7 mouse cellular contexts compared by ENCODE assay signal in the genomic region with DNA sequence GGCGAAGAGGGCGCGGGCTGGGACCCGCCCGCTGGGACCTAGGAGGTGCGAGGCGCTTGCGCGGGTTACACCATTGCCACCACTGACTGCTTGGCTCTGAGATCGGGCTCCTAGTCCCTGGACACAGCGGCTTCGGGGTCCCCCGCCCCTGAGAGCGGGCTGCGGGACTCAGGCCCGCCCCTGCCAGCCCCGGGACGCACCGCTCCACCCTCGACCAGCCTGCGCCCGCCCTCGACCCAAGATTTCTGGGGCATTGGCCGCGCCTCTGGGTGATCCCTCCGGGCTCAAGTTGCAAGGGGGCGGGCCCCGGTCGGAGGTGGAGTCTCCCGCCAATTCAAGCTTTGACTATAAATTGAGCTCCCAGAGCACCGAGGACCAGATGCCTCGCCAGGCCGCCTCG. TPM values are rescaled to one million over a fixed set of nuclear protein-coding genes. Genes with fewer than 3 reads are reported as not detected.
DNase-seq lines count a peak whose midpoint lies in the region.

A gene (plus strand): TSS at position 216 of the 400 bp plus-strand sequence.

- H3K4me3 ChIP-seq in forebrain, embryonic 10.5 days, result peak within 1 kb of the TSS; percentile 49

- H3K36me3 ChIP-seq in forebrain, embryonic 10.5 days (replicated peaks), result no peaks in the 10 kb centered on the region

- H3K9me3 ChIP-seq in forebrain, embryonic 10.5 days, result no peaks in the 10 kb centered on the region

- under 1% methylated on average over 34 of the region's 34 CpGs for WGBS in forebrain, embryonic 10.5 days

- H3K4me1 ChIP-seq in forebrain, embryonic 10.5 days, result peaks cover 55% of the 10 kb centered on the region

- H3K27ac ChIP-seq in forebrain, embryonic 10.5 days, result peak within 1 kb of the TSS; percentile 35; the same call in 1 of the 2 replicates

- peaks cover 100% of the 10 kb centered on the region for H3K27me3 ChIP-seq in forebrain, embryonic 10.5 days (ENCODE audit: poor library complexity, severe bottlenecking)

- peak; percentile 89 for DNase-seq in adrenal gland, postnatal 14 days
- peak; percentile 61 for DNase-seq in forebrain, embryonic 10.5 days (ENCODE audit: extremely low spot score, low spot score)
- DNase-seq in kidney, adult 11 months, result peak; percentile 34
- DNase-seq in lung, adult 18-20 months, result peak; percentile 68 to 73
- peak; percentile 87 for DNase-seq in retina, embryonic 14.5 days (ENCODE audit: low spot score)
- DNase-seq in cerebellum, postnatal 36 days, result no peak
- no peak for DNase-seq in adipocyte (ENCODE audit: low spot score)

RNA-seq across cellular contexts. Expression of the gene that starts here (rescaled TPM):
- 1.1 TPM in 2 replicates for total RNA-seq in adrenal gland, postnatal 14 days (2021)
- polyA plus RNA-seq in forebrain, embryonic 10.5 days (2016; fragmentation: Nextera tagmentation; extraction: Ambion mirVana), result 2.3 and 2.5 TPM in 2 replicates

Comparison
In these comparisons a context has a peak if more than half of its experiments do, and no peak if none do; other contexts are left out.
1. DNase-seq: peak in adrenal gland, postnatal 14 days (single experiment), forebrain, embryonic 10.5 days (single experiment), kidney, adult 11 months (single experiment), lung, adult 18-20 months (2 of 2) and retina, embryonic 14.5 days (single experiment); none in cerebellum, postnatal 36 days (0 of 2) and adipocyte (single experiment).